Mouse (Mus musculus) liver, postnatal 0 days (tissue): Measurements from ENCODE around the gene Rab33a. TPM values are rescaled to one million over a fixed set of nuclear protein-coding genes. Genes with fewer than 3 reads are reported as not detected.

ENCODE experiments used
- ATAC-seq: fragments of 200-750 bp; cut with Nextera tagmentation; 2 replicates; pipeline ENCODE4 v1.8.0; 2017; ENCODE audit warnings: mild to moderate bottlenecking, moderate library complexity
- DNase-seq: peaks from one replicate; pipeline ENCODE4 v3.0.0-alpha.2; 2016
- H3K27ac ChIP-seq: fragments of 300-500 bp; sonication (generic); 2 replicates; pipeline ENCODE4 v1.5.1; 2014; ENCODE audit warnings: antibody characterized with exemption, moderate library complexity, mild to moderate bottlenecking, low read depth
- H3K27me3 ChIP-seq: fragments of 300-500 bp; sonication (generic); 2 replicates; pipeline ENCODE4 v1.6.1; 2014; ENCODE audit warnings: low read length, control low read depth, mixed read lengths; ENCODE audit not compliant: insufficient read depth
- H3K36me3 ChIP-seq: fragments of 300-500 bp; sonication (generic); replicated peaks from 2 replicates; pipeline ENCODE4 v1.6.1; 2014; ENCODE audit warnings: mild to moderate bottlenecking, control low read depth, low read length, moderate library complexity, mixed read lengths; ENCODE audit not compliant: insufficient read depth
- H3K4me1 ChIP-seq: fragments of 300-500 bp; sonication (generic); 2 replicates; pipeline ENCODE4 v1.6.1; 2014; ENCODE audit warnings: antibody characterized with exemption, mild to moderate bottlenecking, control low read depth; ENCODE audit not compliant: insufficient read depth
- H3K4me2 ChIP-seq: fragments of 300-500 bp; sonication (generic); 2 replicates; pipeline ENCODE4 v1.6.1; 2014; ENCODE audit warnings: low read depth, mild to moderate bottlenecking, low read length, moderate library complexity, mixed read lengths
- H3K4me3 ChIP-seq: fragments of 300-500 bp; sonication (generic); 2 replicates; pipeline ENCODE4 v1.5.1; 2014; ENCODE audit warnings: low read depth, low read length
- H3K9ac ChIP-seq: fragments of 300-500 bp; sonication (generic); replicated peaks from 2 replicates; pipeline ENCODE4 v1.6.1; 2014; ENCODE audit warnings: mild to moderate bottlenecking, moderate library complexity
- H3K9me3 ChIP-seq: fragments of 300-500 bp; sonication (generic); 2 replicates; pipeline ENCODE4 v1.6.1; 2016; ENCODE audit warnings: mild to moderate bottlenecking, control low read depth, low read length, mixed read lengths
- CTCF ChIP-seq: sonication (generic); IDR thresholded peaks from 2 replicates; pipeline ENCODE4 v1.5.1; 2016; ENCODE audit warnings: antibody characterized with exemption, low read depth
- EP300 ChIP-seq: IDR thresholded peaks from 2 replicates; pipeline ENCODE4 v1.6.1; 2016; ENCODE audit warnings: antibody characterized with exemption, low read depth, mild to moderate bottlenecking
- WGBS: fragments of 180-500 bp; shearing (Covaris S2); extraction: QIAGEN DNeasy Blood & Tissue Kit; methylation state at CpG from one replicate; pipeline ENCODE4 v1.1.7; 2014; ENCODE audit not compliant: insufficient replicate concordance; 5-methylcytosine and 5-hydroxymethylcytosine counted together
- polyA plus RNA-seq: library from polyadenylated mRNA; unstranded; fragments of >200 nt; fragmentation: Nextera tagmentation; extraction: Ambion mirVana; gene quantifications from 2 replicates; pipeline ENCODE4 v1.2.1, GENCODE M21; 2015

Rab33a gene
- polyA plus RNA-seq, 1 experiment from 2014 or later = 0.21 TPM

DNA sequence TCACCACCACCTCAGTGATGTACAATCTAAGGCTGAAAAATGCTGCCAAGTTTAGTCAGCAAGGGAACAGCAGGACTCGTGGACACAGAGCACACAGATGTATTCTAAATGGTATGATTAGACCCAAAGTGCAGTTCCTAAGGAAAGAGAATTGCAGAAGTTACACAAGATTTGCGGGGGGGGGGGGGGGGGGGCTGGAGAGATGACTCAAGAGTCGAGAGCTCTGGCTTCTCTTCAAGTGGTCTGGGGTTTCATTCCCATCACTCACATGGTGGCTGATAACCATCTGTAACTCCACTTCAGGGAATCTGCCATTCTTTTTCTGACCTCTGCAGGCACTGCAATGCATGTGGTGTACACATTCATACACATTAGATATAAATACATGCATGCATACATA is 7.3 kb downstream of the Rab33a start:
- Histone ChIP-seq H3K4me3 (no peak overlapping the region), H3K9me3 (no peaks in the 10 kb centered on the region), H3K4me2 (no peak overlapping the region), H3K27me3 (peaks cover 3% of the 10 kb centered on the region; the same call in 1 of the 2 replicates), H3K27ac (no peak overlapping the region), H3K36me3 (no peaks in the 10 kb centered on the region), H3K9ac (no peak overlapping the region), H3K4me1 (no peaks in the 10 kb centered on the region)
- WGBS = 35% methylated on average over 1 of the region's 3 CpGs
- DNase-seq = no peak
- TF ChIP-seq EP300 = no peak
- no peak for TF ChIP-seq CTCF
- no peak for ATAC-seq

GRCm38 (mm10) chrX:48532175-48532574 is 13.1 kb downstream of the Rab33a start:
- no peaks in the 10 kb centered on the region for H3K9me3 ChIP-seq
- 39% methylated on average over 3 of the region's 3 CpGs for WGBS
- H3K4me2 ChIP-seq = no peak overlapping the region
- H3K4me3 ChIP-seq = no peak overlapping the region
- no peak overlapping the region for H3K27ac ChIP-seq
- H3K36me3 ChIP-seq = no peaks in the 10 kb centered on the region
- H3K4me1 ChIP-seq = no peaks in the 10 kb centered on the region
- no peak overlapping the region for H3K9ac ChIP-seq
- ATAC-seq = no peak
- DNase-seq = peak; percentile 75
- no peaks in the 10 kb centered on the region for H3K27me3 ChIP-seq
- TF ChIP-seq EP300 = no peak
- TF ChIP-seq CTCF = peak; percentile 88

Other genes starting within 250 kb of the Rab33a start
- 1.5 TPM in 2 replicates for gene Bcorl1, start 177.9 kb upstream of the Rab33a start, polyA plus RNA-seq
- gene Elf4, start 56.2 kb upstream of the Rab33a start, polyA plus RNA-seq = 1.3 and 1.5 TPM in 2 replicates
- gene Aifm1, start 5.7 kb upstream of the Rab33a start, polyA plus RNA-seq = 64.0 and 67.7 TPM in 2 replicates
- 1.8 and 1.9 TPM in 2 replicates for gene Zfp280c, start 75.2 kb downstream of the Rab33a start, polyA plus RNA-seq
- 3.1 and 3.4 TPM in 2 replicates for gene Slc25a14, start 104.1 kb downstream of the Rab33a start, polyA plus RNA-seq
- not detected in 2 replicates for gene Gpr119, start 155.2 kb downstream of the Rab33a start, polyA plus RNA-seq
- gene Rbmx2, start 175.7 kb downstream of the Rab33a start, polyA plus RNA-seq = 10.2 and 10.5 TPM in 2 replicates